Mouse (Mus musculus) c-Kit-positive CD71-positive TER-119-negative erythroid progenitor cells, embryonic 14.5 days (primary cell): ENCODE data around the gene Nipal1.
A peak's percentile ranks its signal among the peaks of the same experiment; 100 is the strongest.

Experiments used
- DNase-seq: peaks from one replicate; pipeline ENCODE4 v3.0.0-alpha.2; 2013; ENCODE audit warnings: low read depth

Gene Nipal1

GRCm38 (mm10) chr5:72647418-72647907 lies at the start of gene Nipal1:
Gene Nipal1, plus strand, starts transcription at chr5:72647795.
- peak; percentile 66 for DNase-seq

- DNase-seq = peak; percentile 34
Observed at GRCm38 (mm10) chr5:72601006-72601405, 46.6 kb upstream of the Nipal1 start.

DNA sequence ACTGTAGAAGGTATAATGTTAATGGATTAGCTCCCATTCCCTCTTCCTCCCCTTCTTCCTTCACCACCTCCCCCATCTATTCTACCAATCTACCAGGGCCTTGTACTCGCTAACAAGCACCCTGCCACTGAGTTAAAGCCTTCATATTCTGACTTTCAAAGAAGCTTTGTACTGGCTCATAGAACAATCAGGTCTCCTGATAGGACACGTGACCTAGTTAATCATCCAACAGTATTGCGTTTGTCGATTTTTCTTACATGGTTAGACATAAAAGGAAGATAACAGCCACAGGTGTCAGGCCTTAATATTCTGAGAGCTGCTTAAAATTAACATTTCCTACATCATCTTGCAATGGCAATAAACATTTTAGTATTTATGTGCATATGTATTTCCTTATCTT lies 44.5 kb upstream of the Nipal1 start:
- DNase-seq = no peak

- DNase-seq = no peak
Observed at GRCm38 (mm10) chr5:72617413-72617812, 30.2 kb upstream of the Nipal1 start.

GRCm38 (mm10) chr5:72621022-72621421 lies 26.6 kb upstream of the Nipal1 start:
- DNase-seq = no peak

GRCm38 (mm10) chr5:72630026-72630425 lies 17.6 kb upstream of the Nipal1 start:
- DNase-seq = no peak

GRCm38 (mm10) chr5:72634791-72635271 lies 12.8 kb upstream of the Nipal1 start:
- no peak for DNase-seq

DNA sequence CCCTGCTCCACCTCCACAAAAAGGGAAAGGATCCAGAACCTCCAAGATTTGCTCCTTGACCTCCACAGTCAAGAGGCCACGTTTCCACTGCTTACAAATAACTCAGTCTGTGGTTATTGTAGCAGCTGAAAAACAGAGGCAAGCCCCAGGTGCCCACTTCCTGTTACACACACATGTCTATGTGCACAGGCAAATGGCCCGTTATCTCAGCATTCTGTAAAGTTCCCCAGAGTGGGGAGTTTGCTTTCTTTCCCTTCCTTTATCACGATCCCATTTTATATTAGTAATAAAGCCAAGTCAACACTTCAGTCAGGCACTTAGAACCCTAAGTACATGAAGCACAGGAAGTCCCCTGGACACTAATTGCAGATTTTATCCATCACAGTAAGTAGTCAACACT lies 11.5 kb upstream of the Nipal1 start:
- DNase-seq = no peak

DNA sequence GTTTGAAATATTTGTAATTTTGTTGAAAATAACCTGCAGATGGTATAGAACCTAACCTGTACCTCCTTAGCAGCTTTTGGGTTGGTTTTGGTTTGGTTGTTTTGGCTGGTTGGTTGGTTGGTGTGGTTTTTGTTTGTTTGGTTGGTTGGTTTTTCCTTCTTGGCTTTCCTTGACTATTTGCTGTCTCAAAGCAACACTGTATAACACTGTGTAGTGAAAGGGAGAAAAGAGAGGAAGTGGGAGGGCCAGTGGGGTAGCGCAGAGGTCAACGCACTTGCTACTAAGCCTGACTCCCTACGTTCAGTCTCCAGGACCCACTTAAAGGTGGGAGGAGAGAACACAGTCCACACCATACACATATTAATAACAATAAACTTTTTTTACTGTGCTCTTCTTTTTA lies 11.0 kb upstream of the Nipal1 start:
- DNase-seq = no peak

DNA sequence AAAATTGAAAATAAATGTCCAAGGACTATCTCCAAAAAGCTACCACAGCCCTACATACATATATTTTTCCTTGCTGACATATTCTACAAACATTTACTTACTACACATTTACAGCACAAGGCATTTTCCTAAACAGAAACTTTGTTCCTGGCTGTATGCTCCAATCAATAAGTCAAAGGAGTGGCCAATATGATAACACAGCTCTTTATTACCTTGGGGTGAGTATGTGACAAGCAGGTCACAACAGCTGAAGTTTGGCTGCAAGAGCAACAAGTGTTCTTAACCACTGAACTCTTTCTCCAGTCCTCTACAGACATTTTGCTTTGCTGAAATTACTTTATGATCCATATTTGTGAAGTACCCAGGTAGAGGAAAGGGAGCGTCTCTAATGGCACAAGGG lies 7.5 kb upstream of the Nipal1 start:
- no peak for DNase-seq

DNA sequence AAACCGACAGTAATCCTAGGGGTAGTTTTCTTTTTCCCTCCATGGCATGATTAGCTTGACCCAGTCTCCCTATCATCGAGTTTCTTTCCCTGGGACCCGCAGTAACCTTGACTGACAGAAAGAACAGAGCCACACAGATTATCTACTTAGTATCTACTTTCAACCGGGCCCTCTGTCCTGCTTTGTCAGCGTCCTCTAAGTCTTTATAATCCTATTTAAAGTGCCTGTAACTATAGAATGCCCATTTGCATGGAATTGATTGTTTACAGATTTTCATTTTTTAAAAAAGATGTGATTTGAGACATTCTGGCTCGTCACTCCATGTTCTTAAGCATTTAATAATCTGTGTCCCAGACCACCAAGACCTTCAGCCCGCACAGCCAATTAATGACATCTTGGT lies 3.9 kb upstream of the Nipal1 start:
- no peak for DNase-seq

GRCm38 (mm10) chr5:72644175-72644574 lies 3.4 kb upstream of the Nipal1 start, which contains the start of gene Cnga1:
Gene Cnga1, minus strand, starts transcription at chr5:72644275.
- no peak for DNase-seq

GRCm38 (mm10) chr5:72646131-72646530 lies 1.5 kb upstream of the Nipal1 start:
- no peak for DNase-seq

GRCm38 (mm10) chr5:72646996-72647395 lies 599 bp upstream of the Nipal1 start:
- DNase-seq = no peak

DNA sequence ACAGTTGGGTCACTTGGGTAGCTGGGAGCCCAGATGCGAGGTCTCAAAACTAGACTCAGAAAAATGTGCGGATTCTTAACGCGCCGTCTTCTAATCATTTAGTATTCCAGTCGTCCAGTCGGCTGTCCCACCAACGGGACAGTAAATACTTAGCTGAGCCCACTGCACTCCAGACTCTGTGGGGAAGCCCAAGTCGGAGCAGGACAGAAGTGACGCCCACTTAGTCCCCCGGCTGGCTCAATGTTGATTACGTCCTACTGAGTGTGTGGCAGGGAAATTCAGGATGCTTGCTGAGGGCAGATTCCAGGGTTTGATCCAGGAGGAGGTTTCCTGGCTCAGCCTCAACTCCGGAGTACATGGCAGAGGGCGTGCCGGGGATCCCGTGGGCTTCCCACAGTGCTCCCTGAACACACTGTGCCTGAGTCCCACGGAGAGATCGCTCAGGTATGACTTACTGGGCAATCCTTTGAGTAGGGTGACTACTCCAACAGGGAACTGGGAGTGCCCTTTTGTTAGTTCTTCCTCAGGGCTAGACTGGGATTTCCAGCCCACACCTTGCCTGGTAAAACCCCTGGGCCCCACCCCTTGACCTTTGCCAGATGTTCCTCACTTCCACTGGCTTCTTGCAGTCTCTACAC lies 482 bp downstream of the Nipal1 start:
- no peak for DNase-seq

DNA sequence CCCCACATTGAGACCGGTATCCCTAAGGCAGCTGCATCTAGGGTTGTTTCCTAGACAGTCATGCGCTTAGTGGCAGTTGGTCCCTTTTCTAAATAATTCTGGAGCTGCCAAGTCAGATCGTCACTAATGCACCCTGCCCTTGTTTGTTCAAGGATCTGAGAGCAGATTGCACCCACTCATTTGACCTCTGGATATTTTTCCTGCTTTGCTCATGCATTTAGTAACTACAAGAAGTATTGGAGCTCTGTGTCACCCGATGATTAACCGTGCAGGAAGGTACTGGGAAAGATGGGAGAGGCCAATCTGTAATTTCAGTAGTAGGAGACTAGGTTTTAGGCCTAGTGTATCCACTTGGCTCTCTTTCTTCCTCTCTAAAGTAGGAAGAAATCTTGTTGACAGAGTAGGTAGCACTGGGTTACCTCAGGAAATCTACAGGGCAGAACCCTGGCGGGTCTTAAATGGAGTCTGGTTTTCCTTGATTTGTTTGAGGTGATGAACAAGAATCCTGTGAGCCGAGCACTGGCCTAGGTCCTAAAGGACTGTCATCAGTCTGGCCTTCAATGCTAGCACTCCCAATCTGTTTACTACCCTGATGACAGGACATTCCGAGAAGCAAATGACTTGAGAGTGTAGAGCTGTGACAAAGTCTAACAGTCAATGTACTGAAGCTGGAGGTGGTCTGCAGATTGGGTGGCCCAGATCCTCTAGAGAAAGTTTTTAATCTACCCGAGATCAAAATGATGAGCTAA lies 1.6 kb downstream of the Nipal1 start:
- no peak for DNase-seq

DNA sequence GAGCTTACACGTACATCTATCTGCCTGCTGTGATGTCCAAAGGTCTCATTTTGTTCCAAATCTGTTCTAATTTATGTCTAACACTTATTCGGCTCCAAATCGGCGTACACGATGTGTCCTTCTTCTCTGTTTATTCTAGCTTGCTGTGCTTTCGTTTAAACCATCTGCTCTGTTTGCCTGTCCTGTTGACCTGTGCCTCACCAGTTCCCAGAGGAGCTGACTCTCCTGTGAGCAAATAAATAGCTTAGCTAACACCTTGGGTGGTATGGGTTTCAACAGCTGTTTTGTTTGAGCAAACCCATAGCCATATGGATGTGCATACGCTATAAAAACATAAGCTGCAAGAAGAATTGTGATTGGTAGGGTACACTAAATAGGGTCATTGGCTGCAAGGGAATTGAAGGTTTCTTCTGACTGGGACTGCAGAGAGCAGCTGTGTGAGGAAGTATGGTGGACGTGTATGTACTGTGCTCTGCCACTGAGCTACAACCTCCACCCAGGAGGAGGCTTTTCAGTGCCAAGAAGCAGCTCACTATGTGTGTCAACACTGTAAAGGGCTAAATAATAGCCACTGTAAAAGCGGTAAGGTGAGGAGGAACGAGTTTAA lies 5.6 kb downstream of the Nipal1 start:
- no peak for DNase-seq

DNA sequence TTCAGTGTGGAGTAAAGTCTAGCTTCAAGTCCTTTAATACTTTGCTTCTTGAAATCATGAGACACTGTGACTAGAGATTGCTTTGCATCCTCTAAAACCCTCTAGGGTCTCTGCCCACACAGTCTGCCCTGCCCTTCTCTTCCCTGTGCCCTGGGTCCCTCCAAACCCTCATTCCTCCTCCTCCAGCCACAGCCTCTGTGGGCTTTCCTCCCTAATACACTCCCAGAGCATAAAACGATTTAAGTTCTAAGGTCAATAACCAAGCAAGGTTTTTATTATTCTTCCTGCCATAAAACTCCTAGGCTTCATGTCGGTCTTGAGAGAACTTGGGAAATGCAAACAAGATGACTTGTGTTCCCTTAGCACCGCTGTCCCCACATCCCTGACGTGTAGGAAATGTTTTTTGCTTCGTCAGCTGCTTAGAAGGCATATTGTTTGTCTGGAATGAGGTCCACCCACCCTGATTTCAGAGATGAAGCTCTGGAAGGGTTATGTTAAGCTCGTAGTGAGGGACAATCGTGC lies 8.7 kb downstream of the Nipal1 start:
- no peak for DNase-seq

GRCm38 (mm10) chr5:72658375-72658774 lies 10.8 kb downstream of the Nipal1 start:
- DNase-seq = no peak

DNA sequence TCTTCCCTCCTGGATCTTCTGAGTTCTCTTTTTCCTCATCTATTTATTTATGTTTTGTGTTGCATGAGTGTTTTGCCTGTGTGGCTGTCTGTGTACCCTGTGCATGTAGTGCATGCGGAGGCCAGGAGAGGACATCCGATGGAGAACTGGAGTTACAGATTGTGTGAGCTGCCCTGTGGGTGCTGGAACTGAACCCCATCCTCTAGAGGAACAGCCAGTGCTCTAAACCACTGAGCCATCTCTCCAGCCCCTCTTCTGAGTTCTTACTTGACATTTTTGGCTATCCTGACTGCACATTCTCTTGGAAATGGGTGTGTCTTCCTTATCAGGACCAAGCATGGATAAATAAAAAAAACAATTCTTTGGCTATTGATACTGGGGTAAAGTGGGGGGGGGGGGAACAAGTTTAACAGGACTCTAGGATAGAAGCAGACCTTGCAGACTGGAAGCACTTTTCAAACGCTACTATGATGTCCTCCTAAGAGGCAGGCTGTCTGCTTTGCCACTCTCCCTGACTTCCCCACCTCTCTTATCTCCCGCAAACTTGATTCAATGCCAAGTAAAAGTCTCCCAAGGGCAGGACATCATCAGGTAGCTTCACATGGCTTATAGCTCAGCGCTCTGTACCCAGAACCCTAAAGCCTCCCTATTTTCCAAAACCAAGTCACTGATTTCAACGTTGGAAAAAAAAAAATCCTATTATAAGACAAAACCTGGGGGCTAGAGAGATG lies 13.6 kb downstream of the Nipal1 start:
- peak; percentile 16 for DNase-seq

DNA sequence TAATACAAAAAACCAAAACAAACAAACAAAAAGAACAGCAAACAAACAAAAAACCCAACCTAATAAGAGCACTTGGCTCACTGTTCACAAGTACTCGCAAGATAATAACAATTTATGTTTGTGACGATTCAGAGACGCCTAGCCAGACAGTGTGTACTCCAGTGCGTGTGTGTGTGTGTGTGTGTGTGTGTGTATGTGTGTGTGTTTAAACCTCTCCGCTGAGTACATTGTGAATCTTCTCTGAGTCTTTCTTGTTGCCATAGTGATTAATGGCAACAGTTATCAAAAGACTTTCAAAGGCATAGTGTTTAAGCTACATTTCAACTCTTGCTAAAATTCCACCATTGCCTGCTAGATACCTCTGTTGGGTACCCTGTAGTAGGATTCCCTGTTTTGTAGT lies 16.5 kb downstream of the Nipal1 start:
- no peak for DNase-seq

DNA sequence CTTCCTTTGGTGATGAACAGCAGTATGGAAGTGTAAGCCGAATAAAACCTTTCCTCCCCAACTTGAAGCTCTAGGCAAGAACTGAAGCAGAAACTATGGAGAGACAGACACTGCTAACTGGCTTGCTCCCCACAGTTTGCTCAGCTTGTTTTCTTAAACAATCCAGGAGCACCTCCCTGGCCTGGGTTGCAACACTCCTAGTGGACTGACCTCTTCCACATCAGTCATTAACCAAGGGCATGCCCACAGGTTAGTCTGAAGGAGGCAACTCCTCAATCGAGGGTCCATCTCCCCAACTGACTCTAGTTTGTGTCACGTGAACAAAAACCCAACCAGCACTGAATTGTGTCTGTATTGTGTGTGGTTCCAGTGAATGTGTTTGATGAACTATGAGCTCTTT lies 17.3 kb downstream of the Nipal1 start:
- no peak for DNase-seq
